Mouse (Mus musculus) CH12.LX (cell line): ENCODE results near the gene Ofcc1.

ENCODE experiments used
- CHD2 ChIP-seq: IDR thresholded peaks from 2 replicates; pipeline ENCODE4 v1.6.1; 2011; ENCODE audit warnings: low read length, improper control_type of control experiment
- CTCF ChIP-seq, 2 experiments: IDR thresholded peaks in 1 of 2; conservative IDR thresholded peaks in 1 of 2; 2 replicates each; pipeline ENCODE4 v1.5.1; 2011 to 2012; ENCODE audit warnings: low read depth in 2 of 2, low read length in 2 of 2, improper control_type of control experiment in 1 of 2, inconsistent platforms in 1 of 2, mild to moderate bottlenecking in 1 of 2, moderate library complexity in 1 of 2
- ELF1 ChIP-seq: IDR thresholded peaks from 2 replicates; pipeline ENCODE4 v1.6.1; 2014; ENCODE audit warnings: low read depth, mild to moderate bottlenecking, inconsistent platforms, low read length, improper control_type of control experiment
- HCFC1 ChIP-seq: IDR thresholded peaks from 2 replicates; pipeline ENCODE4 v1.6.1; 2012; ENCODE audit warnings: low read depth, mild to moderate bottlenecking, inconsistent platforms, low read length, improper control_type of control experiment
- NELFE ChIP-seq: IDR thresholded peaks from 2 replicates; pipeline ENCODE4 v1.6.1; 2011; ENCODE audit warnings: low read depth, low read length, improper control_type of control experiment
- POLR2A ChIP-seq: IDR thresholded peaks from 2 replicates; pipeline ENCODE4 v1.6.1; 2011; ENCODE audit warnings: low read depth, mild to moderate bottlenecking, improper control_type of control experiment, low read length
- SMC3 ChIP-seq: IDR thresholded peaks from 2 replicates; pipeline ENCODE4 v1.6.1; 2011; ENCODE audit warnings: low read depth, low read length, improper control_type of control experiment
- TCF12 ChIP-seq: IDR thresholded peaks from 2 replicates; pipeline ENCODE4 v1.6.1; 2014; ENCODE audit warnings: low read depth, mild to moderate bottlenecking, inconsistent platforms, low read length, improper control_type of control experiment
- USF1 ChIP-seq: IDR thresholded peaks from 2 replicates; pipeline ENCODE4 v1.6.1; 2014; ENCODE audit warnings: low read depth, mild to moderate bottlenecking, inconsistent platforms, low read length, improper control_type of control experiment
- ZC3H11A ChIP-seq: IDR thresholded peaks from 2 replicates; pipeline ENCODE4 v1.6.1; 2012; ENCODE audit warnings: low read depth, mild to moderate bottlenecking, inconsistent platforms, low read length, improper control_type of control experiment

DNA sequence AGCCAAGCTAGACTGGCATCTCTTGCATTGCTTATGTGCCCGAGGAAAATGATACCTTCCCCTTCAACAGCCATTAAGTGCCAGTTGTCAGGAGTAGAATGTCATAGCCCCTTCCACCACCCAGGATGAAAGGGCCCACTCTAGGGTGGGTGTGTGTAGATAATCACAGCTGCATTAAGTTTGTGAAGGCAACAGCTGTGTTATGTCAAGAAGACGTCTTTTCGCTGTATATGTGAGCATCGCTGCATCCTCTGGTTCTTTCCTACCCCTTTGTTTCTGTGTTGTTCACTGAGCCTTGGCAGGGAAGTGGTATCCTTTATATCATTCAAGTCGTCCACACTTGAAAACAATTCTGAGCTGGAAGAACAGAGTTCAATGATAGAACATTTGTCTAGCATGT, 15.5 kb upstream of the Ofcc1 start:
- no peak for TF ChIP-seq CHD2
- no peak for TF ChIP-seq CTCF (conservative IDR thresholded peaks at IDR 0.05 in 1 of 2, IDR thresholded peaks at IDR 0.05 in 1 of 2; ENCODE audit: low read depth in 2 of 2, low read length in 2 of 2)
- no peak for TF ChIP-seq ZC3H11A
- no peak for TF ChIP-seq POLR2A
- TF ChIP-seq TCF12, result no peak
- no peak for TF ChIP-seq SMC3
- no peak for TF ChIP-seq HCFC1
- TF ChIP-seq ELF1, result no peak
- no peak for TF ChIP-seq USF1
- TF ChIP-seq NELFE, result no peak
